Mouse (Mus musculus) left cerebral cortex, adult 11 months (tissue): ENCODE measurements around the gene Atic.

ENCODE experiments used
- DNase-seq: peaks from one replicate; pipeline ENCODE4 v3.0.0; 2022; ENCODE audit warnings: low spot score

Gene Atic

GRCm38 (mm10) chr1:71594268-71594667, 37.3 kb downstream of the Atic start:
- DNase-seq: no peak

GRCm38 (mm10) chr1:71595365-71595764, 38.4 kb downstream of the Atic start:
- no peak for DNase-seq

GRCm38 (mm10) chr1:71605751-71606150, 48.8 kb downstream of the Atic start:
- DNase-seq: no peak

GRCm38 (mm10) chr1:71606600-71607325, 49.8 kb downstream of the Atic start:
- no peak for DNase-seq

- DNase-seq: no peak
Observed at GRCm38 (mm10) chr1:71609057-71609775, 52.3 kb downstream of the Atic start.

GRCm38 (mm10) chr1:71609916-71610315, 53.0 kb downstream of the Atic start:
- no peak for DNase-seq

- DNase-seq: no peak
Observed at GRCm38 (mm10) chr1:71612256-71612655, 55.3 kb downstream of the Atic start.

GRCm38 (mm10) chr1:71614545-71615246, 57.7 kb downstream of the Atic start:
- DNase-seq: no peak

- no peak for DNase-seq
Observed at GRCm38 (mm10) chr1:71621526-71621925, 64.6 kb downstream of the Atic start.

GRCm38 (mm10) chr1:71623625-71624024, 66.7 kb downstream of the Atic start:
- DNase-seq: no peak
